Mouse (Mus musculus) frontal cortex, postnatal 36 days (tissue): Measurements from ENCODE around the gene Gm39566.

ENCODE experiments used
- DNase-seq, 2 experiments: peaks; one replicate each; pipeline ENCODE4 v3.0.0; 2022; ENCODE audit warnings: low spot score in 2 of 2

The Gm39566 gene

DNA sequence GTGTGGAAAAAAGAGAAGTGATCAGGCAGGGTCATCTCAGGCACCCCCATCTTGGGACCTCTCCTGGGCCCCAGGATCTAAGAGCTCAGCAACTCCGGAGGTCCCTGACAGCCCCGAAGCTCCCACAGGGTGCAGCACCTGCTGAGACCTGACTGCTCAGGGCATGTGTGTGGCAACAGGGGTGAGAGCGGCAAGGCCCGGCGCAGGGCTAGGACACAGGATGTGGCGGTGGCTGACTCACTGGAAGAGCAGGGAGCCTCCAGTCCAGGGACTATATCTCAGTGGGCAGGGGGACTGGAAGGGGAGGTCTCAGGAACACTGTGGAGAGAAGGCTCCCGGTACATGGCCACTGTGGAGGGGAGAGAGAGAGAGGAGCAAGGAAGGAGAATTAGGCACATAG lies 17.2 kb downstream of the Gm39566 start:
- no peak for DNase-seq

DNA sequence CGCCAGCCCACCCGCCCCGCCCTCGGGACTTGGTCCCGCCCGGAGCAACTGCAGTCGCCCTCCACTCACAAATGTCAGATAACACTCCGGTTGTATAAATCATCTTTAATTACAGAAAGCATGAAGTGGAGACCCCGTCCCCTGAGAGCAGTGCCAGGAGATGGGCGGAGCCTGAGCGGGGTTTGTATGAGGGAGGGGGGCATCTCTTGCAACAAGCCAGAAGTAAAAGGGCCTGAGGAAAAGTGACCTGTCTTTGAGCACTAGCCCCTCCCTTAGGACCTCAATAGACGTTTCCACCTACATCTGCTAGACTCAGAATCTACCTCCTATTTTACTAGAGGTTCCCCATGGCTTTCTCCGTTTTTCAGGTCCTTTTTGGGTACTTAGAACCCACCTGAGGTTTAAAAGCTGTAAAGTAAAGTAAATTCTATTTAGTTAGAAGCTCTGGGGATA lies 19.1 kb downstream of the Gm39566 start:
- no peak for DNase-seq

DNA sequence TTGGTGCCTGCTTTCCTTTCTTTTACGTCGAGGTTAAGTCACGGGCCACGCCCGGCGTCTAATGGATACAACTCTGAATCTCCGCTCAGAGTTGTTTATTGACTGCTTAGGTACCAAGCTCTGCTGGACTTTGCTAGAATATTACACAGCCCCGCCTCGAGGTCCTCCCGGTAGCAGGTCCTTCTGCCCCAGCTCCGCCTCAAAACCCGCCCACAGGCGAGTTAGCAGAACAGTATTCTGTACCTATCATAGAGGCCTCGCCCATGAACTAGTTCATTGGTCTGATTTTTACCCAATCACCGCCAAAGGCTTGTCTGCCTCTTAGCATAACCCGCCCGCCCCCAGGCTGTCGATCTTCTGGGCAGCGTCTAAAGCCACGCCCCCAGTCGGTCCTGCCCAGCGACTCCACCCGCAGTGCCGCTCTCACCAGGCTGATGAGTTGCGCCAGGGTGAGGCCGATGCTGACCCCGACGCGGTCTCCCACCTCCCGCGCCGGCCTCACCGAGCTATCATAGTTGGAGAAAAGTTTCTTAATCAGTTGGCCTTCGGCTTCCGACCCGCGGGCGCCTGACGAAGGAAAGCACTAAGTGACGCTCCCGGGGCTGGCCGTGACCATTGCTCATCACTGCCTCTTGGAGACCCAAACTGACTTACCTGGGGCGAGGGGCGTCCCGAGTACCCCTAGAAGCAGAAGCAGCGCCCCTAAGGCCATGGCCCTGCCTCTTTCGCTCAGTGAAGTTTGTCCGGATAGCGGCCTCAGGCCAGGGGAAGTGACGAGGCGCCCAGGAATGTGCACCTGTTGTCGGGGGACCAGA lies 19.7 kb downstream of the Gm39566 start, which contains the start of gene Chrnb1:
Gene Chrnb1, minus strand, starts transcription at position 776 of the 815 bp plus-strand sequence.
- DNase-seq, result peak; percentile 81 to 91

DNA sequence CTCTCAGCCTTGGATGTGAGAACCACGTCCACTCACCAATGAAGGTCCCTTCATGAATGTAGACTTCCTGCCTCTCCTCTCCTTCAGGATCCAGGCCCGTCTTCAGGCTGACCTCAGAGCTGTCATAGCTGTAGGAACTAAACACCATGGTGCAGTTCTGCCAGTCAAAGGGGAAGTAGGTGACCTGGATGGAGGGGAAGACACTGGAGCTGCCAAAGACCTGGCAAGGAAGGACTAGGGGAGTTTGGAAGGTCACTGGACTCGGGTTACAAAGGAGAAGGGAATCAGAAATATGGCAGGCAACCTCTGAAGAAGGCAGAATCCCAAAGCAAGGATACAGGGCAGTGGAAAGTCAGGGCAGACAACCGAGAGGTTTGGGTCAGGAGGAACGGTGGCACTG lies 21.7 kb downstream of the Gm39566 start:
- no peak for DNase-seq

DNA sequence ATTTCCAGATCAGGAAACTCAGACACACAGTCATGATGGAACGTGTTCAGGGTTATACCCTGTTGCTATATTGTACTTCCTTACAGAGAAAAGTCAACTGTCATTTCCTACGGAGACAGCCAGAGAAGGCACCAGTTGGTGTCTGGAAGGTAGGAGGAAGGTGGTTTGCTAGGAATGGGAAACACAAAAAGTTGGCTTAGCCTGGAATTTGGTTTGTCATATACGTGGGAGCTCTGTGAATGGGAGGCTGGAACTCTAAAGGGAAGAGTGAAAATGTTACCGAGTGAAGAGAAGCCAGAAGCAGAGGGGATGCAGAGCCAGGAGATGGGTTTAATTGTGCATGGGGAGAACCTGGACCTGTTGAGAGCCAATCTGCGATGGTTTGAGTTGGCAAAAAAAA lies 23.7 kb downstream of the Gm39566 start:
- no peak for DNase-seq

DNA sequence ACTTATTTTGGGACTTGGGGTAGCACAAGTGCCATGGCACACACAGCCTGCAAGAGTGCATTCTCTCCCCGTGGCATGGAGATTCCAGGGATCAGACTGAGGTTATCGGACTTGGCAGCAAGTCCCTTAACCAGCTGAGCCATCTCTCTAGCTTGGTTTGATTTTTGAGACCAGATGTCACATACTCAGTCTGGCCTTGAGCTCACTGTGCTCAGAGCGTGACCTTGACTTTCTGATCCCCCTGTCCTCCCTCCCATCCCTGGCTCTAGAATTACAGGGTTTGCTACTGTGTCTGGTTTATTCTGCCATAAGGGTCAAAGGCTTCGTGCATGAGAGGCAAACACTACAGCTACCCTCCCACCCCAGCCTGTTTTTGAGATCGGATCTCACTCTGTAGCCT lies 25.7 kb downstream of the Gm39566 start:
- no peak for DNase-seq

DNA sequence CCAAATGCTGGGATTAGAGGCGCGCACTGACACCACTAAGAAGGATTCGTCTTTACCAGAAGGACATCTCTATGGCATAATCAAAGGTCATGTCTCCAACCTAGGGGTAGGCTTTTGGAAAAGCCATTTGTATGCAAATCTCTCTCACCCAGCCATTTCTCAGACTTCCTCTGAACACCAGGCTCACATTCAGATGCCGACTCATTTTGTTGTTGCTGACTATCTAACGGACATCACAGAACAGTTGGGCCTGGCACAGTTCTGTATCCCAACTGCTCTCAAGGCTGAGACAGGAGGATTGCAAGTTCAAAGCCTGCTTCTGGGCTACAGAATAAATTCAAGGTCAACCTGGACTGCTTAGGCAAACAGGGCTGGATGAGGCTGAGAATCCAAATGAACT lies 27.8 kb downstream of the Gm39566 start:
- no peak for DNase-seq

DNA sequence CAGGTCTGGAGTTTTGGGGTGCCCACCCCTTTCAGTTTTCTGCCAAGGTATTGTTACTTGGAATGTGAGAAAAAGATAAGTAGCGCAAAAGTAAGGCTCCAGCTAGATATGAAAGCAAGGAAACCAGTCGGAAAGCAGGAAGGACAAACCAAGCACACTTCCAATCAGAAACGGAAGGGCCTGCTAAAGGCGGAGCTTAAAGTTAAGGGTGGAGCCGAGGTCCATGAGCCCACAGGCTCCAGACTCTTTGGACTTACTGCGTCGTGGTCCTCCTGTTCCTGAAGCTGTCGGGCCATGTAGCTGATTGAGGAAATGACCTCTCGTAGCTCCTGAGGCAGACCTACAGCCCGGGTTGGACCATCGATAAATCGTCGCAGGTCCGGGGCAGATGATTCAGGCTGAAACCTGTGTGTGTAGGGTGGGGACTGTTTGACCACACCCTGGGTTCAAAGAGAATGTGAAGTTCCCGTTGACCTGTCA lies 30.3 kb downstream of the Gm39566 start:
- DNase-seq, result no peak

DNA sequence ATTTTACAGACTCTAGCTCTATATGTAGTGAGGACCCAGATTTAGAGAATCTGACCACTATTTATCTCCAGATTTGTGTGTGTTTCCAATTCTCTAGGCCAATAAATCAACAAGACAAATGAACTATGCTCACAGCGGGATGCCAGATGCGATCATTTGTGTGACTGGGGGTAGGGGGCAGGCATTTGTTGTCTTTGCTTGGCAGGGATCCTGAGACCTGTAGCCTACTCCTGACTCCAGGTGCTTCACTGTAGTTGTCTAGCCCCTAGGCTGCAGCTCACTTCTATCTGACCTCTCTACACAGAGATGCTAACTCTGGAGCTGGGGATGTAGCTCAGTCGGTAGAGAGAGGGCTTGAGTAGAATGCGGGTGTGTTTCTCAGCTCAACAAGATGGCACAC lies 33.3 kb downstream of the Gm39566 start:
- no peak for DNase-seq

DNA sequence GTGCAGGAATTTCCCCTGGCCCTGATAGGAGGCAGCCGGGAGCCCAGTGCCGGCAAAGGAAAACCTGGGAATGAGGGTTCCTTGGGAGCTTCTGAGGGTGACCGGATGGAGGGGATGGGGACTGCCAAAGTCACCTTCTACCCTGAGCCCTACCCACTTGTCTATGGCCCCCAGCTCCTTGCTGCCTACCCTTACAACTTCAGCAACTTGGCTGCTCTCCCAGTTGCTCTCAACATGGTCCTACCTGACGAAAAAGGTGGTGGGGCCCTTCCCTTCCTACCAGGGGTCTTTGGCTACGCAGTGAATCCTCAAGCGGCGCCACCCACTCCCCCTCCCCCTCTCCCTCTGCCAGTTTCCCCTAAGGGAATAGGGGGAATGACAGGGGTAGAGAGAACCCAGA lies 36.1 kb downstream of the Gm39566 start:
- no peak for DNase-seq

DNA sequence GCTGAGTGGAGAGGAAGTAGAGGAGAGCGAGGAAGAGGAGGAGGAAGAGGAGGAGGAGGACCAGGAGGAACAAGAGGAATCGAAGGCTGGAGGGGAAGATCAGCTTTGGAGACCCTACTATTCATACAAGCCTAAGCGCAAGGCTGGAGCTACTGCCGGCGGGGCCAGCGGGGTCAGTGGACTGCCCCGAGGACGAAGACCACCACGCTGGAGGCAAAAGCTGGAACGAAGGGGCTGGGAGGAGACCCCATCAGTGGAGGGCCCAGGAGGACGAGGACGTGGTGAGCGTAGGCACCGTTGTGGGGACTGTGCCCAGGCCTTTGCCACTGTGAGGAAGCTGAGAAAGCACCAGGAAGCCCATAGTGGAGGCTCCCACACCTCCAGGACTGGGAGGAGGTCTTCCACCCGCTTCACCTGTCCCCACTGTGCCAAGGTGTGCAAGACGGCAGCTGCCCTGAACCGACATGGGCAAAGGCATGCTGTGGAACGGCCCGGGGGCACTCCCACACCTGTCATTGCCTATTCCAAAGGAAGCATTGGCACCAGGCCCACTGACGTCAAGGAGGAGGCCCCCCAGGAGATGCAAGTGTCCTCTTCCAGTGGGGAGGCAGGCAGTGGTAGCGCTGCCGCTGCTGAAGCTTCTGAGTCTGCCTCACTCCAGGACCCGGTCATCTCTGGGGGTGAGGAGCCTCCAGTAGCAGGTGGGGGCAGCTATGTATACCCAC lies 36.7 kb downstream of the Gm39566 start:
- no peak for DNase-seq

DNA sequence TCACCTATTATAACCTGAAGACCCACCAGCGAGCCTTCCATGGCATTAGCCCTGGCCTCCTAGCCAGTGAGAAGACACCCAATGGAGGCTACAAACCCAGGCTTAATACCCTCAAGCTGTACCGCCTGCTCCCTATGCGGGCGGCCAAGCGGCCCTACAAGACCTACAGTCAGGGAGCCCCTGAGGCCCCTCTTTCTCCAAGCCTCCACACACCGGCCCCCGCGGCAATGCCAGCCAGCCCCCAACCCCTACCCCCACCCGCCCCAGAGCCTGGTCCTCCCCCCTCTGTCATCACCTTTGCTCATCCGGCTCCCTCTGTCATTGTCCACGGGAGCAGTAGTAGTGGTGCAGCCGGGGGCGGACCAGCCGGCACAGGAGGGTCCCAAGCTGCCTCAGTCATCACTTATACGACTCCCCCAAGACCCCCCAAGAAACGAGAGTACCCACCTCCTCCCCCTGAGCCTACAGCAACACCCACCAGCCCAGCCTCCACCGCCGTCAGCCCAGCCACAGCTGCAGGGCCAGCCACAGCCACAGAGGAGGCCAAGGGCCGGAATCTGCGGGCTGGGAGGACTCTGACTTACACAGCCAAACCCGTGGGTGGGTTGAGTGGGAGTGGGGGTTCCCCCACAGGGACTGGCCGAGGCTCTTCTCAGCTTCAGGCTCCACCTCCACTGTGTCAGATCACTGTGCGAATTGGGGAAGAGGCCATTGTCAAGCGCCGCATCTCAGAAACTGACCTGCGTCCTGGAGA lies 37.4 kb downstream of the Gm39566 start:
- DNase-seq, result no peak

DNA sequence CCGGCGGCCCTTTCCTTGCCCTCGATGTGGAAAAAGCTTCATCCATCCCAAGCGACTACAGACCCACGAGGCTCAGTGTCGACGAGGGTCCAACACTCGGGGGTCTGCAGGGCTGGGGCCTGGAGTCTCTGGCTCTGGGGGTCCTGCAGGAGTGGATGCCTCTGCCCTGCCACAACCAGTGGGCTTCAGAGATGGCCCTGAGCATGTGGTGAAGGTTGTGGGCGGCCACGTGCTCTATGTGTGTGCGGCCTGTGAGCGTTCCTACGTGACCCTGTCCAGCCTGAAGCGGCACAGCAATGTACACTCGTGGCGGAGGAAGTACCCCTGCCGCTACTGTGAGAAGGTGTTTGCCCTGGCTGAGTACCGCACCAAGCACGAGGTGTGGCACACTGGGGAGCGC lies 38.6 kb downstream of the Gm39566 start:
- DNase-seq, result no peak

DNA sequence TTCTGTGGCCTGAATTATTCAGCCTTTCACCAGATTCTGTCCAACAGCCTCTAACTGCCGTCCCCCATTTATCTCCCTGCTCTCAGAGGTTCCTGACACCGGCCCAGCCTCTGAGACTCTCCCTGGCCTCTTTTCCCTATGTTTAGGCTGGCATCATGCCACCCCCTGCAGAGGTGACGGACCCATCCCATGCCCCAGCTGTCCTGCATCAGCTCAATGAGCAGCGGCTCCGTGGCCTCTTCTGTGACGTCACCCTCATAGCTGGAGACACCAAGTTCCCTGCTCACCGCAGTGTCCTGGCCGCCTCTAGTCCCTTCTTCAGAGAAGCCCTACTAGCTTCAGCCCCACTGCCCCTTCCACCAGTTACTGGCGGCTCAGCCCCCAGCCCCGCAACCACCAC lies 39.4 kb downstream of the Gm39566 start:
- DNase-seq, result no peak

DNA sequence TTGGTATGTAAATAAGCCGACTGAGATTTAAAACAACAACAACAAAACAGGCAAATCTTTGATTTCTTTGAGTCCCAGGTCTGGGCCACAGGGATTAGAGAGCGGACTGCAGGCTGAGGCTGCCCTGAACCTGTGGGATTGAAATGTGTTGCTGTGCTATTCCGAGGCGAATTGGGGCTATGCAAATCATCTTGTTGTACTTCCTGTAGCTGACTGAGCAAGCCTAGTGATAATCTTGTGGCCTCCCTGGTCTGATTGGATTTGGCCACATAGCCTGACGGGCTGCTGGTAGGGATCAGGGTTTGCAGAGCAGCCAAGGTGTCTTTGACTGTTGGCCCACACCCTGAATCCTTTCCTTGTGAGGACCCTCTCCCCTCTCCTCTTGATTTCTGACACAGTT lies 40.1 kb downstream of the Gm39566 start:
- no peak for DNase-seq

DNA sequence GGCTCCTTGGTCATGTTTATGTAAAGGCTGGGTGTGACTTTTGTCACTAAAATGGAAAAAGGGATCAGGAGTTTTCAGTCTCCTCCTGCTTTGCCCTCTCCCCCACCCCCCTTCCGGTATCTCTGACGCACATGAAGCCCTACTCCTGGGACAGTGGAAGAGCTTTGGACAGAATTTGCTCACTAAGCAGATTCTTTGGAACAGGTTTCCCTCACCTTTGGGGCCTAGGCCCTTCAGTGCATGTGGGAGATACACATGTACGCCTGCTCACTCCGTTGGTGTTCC lies 47.5 kb downstream of the Gm39566 start:
- DNase-seq, result no peak

DNA sequence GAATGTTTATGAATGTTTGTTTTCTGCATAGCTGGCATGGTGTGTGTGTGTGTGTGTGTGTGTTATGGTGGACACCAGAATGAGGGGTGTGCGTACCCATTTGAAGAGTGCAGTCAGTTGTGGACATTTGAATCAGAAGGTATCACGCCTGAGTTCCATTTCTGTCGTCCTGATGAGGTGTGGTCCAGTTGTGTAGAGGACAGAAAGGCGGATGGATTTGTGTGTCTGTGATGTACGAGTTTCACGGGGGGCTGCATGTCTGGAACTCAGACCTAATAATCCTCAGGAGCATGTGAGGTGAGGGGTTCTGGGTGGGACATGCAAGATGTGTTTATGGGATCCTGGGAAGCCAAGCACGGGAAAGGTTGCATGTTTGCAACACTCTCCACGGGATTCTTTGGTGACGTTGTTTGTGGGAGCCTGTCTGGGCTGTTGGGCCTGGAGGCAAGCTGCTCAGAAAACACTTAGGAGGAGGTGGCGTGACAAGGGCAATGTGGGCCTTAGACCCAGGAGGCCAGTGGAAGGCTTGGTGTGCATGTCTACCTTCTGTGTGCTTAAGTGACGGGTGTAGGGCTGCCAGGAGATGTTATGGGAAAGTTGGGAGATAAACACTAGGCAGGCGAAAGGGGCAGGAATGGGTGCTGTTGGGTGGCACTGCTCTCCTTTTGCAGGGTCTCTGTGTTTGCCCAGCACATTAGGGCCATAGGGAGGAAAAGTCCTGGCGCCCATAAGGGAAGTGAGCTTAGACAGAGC lies 48.0 kb downstream of the Gm39566 start:
- DNase-seq, result no peak

DNA sequence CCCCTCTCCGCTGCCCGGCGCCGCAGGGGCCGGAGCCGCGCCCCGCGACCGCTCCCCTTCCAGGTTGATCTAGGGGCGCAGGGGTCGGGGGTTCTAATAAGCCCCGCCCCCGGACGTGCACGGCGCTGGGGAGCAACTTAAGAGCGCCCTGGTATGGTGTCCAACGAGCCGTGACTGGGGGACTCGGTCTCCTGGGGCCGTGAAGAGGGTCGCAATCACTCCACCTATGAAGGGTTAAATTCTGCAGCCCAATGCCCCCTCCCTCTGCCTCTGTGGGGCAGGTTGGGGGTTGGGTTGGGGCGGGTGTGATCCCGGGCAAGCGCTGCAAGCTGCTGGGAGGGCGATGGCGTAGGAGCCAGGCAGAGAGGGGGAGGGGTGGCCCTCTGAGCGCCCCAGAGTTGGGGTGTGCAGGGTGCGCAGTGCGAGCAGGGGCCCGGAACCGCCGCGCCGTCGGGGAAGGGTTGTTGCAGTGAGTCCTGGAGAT lies 48.9 kb downstream of the Gm39566 start:
- DNase-seq, result peak; percentile 70 to 71

DNA sequence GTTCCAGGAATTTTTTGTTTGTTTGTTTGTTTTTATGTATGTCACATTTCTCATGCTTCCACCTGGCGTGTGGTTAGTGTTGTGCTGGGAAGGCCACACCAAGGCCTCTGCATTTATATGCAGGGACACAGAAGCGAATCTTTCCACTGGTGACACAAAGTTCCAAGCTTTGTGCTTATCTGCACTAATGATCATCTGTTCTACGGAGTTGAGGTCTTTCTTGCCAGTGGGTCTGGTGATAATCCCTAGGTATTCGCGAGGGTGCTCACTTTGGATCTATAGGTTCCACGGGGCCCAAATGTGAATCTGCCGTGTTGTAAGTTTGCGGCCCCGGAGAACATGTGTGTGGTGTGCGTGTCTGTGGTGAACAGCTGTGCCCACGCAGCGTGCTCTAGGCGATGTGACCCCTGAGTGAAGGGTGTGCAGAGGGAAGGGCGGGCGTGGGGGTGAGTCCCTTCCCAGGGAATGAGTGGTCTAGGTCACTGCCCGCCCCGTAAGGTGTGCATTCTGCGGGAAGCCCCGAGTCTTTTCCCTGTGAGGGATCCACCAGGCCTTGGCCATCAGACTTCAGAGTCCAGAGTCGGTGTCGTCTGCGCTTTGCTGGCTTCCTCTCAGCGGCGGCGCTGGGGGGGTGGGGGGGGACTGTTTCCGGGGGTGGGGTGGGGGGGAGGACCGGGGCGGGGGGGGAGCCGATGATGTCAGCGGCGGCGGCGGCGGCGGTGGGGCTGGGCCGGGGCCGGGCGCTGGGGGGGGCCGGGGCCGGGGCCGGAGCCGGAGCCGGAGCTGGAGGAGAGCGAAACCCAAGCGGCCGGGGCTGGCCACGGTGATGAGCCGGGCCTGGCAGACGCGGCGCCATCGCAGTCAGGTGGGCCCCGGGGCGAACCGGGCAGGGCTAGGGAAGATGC lies 49.6 kb downstream of the Gm39566 start, which contains the start of gene Zbtb4:
Gene Zbtb4, plus strand, starts transcription at position 692 of the 905 bp plus-strand sequence.
- DNase-seq, result peak in 1 of 2 experiments; percentile 39

DNA sequence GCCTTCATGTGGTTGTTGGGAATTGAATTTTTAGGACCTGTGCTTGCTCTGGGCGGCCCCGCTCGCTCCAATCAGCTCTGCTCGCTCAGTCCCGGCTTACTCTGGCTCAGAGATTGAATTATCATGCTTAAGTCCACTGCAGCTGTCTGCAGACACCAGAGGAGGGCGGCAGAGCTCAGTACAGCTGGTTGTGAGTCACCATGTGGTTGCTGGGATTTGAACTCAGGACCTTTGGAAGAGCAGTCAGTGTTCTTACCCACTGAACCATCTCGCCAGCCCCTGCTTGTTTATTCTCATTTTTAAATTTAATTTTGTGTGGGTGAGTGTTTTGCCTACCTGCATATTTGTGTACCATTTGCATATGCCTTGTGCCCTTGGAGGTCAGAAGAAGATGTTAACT lies 51.5 kb downstream of the Gm39566 start:
- no peak for DNase-seq
